Mouse (Mus musculus): ENCODE data around the gene Fancl.

The Fancl gene

DNA sequence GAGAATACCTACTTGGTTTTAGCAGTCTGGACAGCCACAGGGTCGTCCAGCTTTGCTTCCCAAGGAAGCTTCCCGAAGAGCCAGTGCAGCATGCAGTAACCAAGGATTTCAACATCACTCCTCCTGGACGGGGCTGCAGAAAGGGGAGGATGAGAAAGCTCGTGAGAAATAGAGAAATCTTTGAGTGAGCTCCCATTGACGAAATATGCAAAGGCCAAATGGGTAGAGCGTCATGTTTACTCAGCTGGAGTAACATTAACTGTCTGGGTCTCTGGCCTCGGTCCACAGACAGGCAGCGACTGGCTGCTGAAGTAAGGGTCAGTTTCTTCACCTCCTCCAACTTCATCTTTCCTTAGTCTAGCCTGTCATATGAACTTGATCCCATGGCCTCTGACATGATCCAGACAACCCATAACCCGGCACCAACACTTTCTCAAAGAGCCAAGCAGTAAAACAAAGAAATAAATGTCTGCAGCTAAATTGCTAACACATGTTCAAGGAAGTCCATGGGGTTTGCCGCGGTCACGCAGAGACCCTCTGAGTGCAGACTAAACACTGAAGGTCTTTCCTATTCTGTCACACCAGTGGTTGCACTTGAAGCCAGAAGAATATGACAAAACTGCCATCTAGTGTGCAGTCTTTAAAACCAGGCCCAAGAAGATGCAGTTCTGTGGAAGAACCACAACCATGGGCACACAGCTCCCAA lies 104.0 kb downstream of the Fancl start:
- DNase-seq (ENCODE audit: low spot score), result no peak

GRCm38 (mm10) chr11:26495951-26496350 lies 110.0 kb downstream of the Fancl start:
- no peak for DNase-seq (ENCODE audit: low spot score)

DNA sequence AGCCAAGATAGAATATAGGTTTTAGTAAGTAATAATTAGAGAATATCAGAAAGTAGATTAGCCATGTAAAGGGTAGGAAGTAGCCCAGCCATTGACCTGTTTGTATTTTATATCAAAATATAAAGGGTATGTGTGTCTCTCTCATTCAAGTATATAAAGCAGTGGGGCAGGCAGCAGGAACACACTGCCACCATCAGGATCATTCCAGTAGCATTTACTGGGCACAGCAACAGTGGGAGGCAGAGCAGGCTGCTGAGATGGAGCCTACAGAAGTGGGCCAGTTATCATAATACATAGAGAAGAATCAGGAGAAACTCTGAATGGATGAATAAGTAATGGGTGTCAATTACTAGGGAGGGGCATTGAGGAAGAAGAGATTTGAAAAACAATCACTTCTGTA lies 127.7 kb downstream of the Fancl start:
- DNase-seq (ENCODE audit: low spot score), result no peak

GRCm38 (mm10) chr11:26516086-26516485 lies 130.2 kb downstream of the Fancl start:
- no peak for DNase-seq (ENCODE audit: low spot score)

GRCm38 (mm10) chr11:26518991-26519390 lies 133.1 kb downstream of the Fancl start:
- DNase-seq (ENCODE audit: low spot score), result no peak

Data from urinary bladder, postnatal 10 days (tissue).